Mouse (Mus musculus): ENCODE results near the gene Lyg1. TPM values are rescaled to one million over a fixed set of nuclear protein-coding genes. Genes with fewer than 3 reads are reported as not detected.

The Lyg1 gene
- total RNA-seq, 2 experiments from 2014 or later = not detected

DNA sequence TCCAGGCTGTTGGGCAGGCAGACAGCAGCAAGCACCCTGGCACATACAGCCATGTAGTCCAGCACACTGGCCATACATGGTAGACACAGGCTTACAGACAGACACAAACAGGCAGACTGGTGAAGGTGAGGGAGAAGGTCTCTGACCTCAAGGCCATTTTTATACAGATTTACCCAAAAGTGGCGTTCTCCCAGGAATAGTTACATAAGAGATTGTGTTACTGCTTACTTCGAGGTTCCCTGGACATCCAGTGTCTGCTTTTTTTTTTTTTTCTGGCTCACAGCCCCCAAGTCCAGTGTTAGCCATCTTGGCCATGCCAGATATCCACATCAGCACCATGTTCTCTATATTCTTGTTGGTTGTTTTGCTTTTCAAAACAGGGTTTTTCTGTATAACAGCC, 957 bp upstream of the Lyg1 start:
- no peak for DNase-seq (ENCODE audit: extremely low spot score in 1 of 2, low spot score in 2 of 2)
- intact Hi-C loops (cut with DNase I) = no loop called here

DNA sequence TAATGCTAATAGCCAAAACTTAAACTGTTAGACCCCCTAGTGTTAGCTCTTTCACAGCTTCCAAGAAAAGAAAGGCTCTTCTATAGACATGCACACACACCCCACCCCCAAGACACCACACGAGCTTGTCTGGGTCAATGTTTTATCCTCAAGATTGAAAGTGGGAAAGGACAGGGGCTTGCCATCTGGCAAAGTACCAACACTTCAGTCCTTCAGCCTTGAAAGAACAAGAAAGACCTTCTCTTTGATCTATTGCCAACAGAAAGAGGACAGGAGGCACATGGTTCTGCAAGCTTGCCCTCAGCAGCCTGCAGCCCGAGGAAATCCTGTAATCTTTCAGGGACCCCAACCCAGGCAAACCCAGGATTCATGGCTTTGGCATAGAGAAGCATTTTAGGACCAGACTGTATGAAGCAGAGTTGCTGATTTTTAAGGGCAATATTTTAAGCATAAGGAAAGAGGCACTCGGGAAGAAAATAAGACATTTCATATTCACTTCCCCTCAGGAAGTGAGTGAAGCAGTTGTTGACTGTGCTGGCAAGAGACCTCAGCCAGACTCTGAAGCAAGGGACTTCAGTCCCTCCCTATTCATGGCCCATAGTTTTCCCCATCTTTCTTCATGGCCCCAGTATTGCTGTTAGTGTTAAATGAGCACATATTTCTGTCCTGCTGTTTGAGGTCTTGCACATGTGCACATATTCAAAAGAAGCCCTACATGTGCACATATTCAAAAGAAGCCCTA, 698 bp downstream of the Lyg1 start:
- intact Hi-C loops (cut with DNase I) = no loop called here
- DNase-seq (ENCODE audit: extremely low spot score in 1 of 2, low spot score in 2 of 2) = peak; percentile 51 to 57

DNA sequence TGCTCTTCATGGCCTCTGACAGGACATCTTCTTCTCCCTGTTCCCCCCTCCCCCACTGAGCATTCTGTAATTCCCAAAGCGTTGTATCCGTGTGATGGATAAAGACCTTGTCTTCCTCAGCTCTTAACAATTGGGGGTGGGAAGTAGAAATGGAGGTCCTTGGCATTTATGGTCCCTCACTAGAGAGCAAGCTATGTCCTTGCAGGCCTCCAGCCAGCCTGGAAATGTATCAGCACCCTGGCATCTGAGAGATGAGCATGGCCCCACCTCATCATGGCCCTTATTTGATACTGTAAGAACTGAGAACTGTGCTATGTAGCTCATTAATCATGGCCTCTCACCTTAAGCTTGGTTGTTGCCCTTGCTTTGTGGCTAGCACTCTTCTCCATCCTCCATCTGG, 2.3 kb downstream of the Lyg1 start:
- intact Hi-C loops (cut with DNase I) = no loop called here

DNA sequence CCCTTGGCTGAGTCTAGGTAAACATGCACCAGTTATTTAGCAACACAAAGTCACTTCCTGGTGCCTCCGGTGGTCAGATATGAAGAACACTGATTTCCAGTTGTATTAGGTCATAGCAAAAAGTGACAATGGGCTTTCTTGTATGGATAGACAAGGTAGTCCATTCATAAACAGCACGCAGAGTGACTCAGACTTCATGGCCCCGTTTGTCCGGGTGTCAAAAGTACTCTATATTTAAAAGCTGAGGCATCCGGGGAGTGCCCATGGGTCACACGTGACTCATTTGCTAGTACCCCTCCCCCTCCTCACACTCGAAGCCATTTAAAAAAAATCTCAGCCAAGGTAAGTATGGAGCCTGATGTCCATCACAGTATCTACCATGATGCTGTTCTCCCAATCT, 2.8 kb downstream of the Lyg1 start:
- intact Hi-C loops (cut with DNase I) = no loop called here
- no peak for DNase-seq (ENCODE audit: extremely low spot score in 1 of 2, low spot score in 2 of 2)

More for the DNA sequence above, 2.3 kb downstream of the Lyg1 start:
- DNase-seq (ENCODE audit: extremely low spot score in 1 of 2, low spot score in 2 of 2) = no peak

DNA sequence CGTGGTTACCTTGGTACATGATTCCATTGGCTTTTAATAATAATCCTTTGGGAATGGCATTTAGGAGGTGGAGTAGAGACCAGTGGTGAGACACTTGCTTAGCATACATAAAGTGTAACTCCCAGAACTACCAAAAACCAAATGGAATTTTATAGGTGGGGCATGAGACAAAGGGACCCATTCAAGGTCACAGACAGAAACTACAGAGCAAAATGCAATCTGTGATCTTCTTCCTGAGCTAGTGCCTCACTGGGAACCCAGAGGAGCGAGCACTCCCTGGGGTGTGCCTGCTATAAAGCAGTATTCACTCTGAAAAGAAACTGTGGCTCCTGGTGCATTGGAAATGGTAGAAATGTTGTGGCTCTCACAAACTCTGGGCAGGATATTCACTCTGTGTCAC, 8.7 kb downstream of the Lyg1 start:
- DNase-seq (ENCODE audit: extremely low spot score in 1 of 2, low spot score in 2 of 2) = no peak
- intact Hi-C loops (cut with DNase I) = no loop called here

DNA sequence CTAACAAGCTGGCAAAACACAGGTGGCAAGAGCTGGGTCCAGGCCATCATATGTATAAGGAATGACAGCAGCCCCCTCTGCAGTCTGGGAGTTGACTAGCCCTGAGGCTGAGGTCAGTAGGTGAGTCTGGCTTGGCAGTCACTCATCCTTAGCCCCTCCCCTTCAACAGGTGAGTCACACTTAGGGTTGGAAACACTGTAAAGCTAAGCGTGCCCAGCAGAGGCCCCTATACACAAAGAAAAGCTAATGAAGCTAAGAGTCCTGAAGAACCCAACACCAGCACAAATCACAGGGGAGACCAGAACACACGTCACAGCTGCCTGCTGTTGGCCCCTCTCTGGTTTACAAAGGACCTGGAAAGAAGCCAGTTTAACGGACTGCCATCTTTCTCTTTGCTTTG, 25.8 kb downstream of the Lyg1 start:
- intact Hi-C loops (cut with DNase I) = no loop called here
- DNase-seq (ENCODE audit: extremely low spot score in 1 of 2, low spot score in 2 of 2) = no peak

DNA sequence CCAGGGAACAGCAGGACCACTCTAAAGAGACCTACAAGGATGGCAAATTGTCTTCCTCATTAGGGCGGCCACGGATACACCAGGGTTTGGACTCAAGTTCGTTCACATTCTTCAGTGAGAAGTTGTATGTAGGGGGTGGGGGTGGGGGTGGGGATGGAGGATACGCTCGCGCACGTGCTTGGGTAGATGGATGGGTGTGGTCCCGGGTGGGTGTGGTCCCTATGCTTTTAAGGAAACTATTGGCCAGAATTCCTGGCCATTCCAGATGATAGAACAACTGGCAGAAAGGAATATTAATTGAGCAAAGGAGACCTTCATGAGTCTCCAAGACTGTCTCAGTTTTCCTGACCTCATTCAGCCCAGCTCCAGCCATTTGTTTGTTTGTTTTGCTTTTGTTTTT, 31.6 kb downstream of the Lyg1 start:
- no peak for DNase-seq (ENCODE audit: extremely low spot score in 1 of 2, low spot score in 2 of 2)
- intact Hi-C loops (cut with DNase I) = loop anchor here (10.0 kb wide), 1 partner anchor 49 kb away; no protein-coding TSS in a partner anchor

DNA sequence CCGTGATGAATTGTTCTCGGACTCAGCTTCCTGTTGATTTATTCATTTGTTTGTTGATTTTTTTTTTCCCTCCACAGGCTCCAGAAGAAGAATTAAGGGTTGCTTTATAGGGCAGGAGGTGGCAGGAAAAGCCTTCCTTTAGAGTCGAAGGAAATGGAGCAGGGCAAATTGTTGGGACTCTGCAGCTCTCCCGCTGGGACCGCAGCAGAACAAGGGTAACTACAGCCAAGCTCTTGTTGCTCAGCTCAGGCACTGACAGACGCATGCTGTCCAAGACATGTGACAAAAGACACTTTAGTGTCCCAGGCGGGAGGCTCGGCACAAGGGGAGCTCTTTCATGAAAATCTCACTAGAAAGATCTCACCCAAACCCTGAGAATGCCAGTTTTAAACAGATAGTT, 35.0 kb downstream of the Lyg1 start:
- intact Hi-C loops (cut with DNase I) = loop anchor here (10.0 kb wide), 1 partner anchor 52 kb away; no protein-coding TSS in a partner anchor
- DNase-seq (ENCODE audit: extremely low spot score in 1 of 2, low spot score in 2 of 2) = no peak

DNA sequence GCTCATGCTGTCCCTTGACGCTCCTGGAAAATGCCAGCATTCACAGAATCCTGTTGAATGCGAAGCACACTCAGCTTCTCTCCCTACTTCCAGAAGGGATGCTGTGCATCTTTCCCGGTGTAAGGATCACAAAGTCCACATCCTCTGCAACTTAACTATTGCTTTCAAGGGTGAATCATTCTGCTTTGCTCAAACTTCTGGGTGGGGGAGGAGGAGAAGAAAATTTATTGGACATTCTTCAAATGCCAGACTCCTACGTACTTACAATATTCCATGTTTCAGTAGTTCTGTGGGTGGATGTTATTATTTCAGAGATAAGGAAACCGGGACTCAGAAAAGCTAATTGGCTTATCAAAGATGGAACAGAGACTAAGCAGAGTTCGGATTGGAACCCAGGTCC, 39.5 kb downstream of the Lyg1 start:
- DNase-seq (ENCODE audit: extremely low spot score in 1 of 2, low spot score in 2 of 2) = no peak
- intact Hi-C loops (cut with DNase I) = no loop called here

DNA sequence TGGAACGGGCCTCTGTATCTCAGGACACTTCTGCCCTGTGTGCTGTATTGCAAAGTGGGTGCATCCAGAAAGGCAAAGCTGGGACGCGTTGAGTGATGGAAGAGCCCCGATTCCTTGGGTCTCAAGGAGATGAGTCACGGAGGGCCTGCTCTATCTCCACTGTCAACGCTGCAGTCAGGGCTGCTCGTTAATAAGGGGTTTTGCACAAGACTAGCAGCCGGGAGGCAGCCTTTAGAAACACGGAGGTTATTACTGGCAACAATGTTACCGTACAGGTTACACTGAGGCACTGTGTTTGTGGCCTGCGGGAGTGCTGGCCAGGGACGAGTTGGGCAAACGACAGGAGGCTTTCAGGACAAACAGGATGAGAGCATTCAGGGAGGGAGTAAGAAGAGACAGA, 39.9 kb downstream of the Lyg1 start:
- DNase-seq (ENCODE audit: extremely low spot score in 1 of 2, low spot score in 2 of 2) = no peak
- intact Hi-C loops (cut with DNase I) = no loop called here

DNA sequence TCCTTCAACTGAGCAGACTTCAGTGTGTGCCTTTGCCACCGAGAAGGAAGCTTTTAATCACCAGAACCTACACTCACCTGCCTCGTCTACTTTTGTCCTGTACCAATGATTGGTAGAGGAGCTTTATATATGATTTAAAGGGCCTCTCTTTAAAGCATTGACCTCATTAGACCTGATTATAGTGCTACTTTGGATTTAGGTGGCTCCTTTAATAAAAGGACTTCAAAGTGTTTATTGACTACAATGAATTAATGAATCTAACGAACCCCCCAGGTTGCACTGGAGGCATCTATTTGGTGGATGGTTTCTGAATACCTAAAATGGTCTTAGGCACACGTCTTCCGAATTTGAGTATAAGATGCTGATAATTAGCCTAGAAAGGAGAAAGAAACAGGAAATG, 41.2 kb downstream of the Lyg1 start, which contains the start of gene Lyg2:
TSS of gene Lyg2 (minus strand) at position 101 of the 400 bp plus-strand sequence.
- DNase-seq (ENCODE audit: extremely low spot score in 1 of 2, low spot score in 2 of 2) = no peak
- intact Hi-C loops (cut with DNase I) = no loop called here

DNA sequence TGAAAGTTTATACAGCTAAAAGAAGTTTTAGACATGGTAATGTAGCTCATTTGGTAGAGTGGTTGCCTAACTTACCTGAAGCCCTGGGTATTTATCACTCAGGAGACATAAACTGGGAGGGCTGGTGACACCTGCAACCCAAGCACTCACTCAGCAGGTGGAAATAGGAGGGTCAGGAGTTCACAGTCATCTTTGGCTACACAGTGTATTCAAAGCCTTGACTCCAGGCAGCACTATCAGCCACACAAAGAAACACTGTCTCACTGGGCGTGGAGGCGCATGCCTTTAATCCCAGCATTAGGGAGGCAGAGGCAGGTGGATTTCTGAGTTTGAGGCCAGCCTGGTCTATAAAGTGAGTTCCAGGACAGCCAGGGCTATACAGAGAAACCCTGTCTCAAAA, 44.8 kb downstream of the Lyg1 start:
- DNase-seq (ENCODE audit: extremely low spot score in 1 of 2, low spot score in 2 of 2) = no peak
- intact Hi-C loops (cut with DNase I) = no loop called here

DNA sequence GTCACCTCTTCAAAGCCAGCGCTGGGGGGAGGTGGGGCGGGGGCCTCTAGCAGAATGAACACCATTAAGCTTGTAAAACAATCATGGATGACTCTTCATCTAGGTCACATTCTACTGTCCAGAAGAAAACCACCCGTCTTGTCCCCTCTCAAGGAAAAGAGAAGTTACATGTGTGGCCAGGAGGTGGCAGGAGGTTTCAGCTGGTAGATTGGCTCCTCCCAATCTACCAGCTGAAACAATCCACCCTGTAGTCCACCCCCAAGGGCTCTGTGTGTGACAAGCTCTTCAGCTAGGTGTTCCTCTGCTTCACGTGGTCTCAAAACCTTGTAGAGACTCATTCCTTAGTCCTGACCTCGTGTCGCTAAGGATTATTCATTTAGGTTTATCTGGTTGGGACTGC, 54.4 kb downstream of the Lyg1 start:
- intact Hi-C loops (cut with DNase I) = loop anchor here (1.0 kb wide), 1 partner anchor 82 kb away; no protein-coding TSS in a partner anchor
- peak in 1 of 2 experiments; percentile 51 for DNase-seq (ENCODE audit: extremely low spot score in 1 of 2, low spot score in 2 of 2)

DNA sequence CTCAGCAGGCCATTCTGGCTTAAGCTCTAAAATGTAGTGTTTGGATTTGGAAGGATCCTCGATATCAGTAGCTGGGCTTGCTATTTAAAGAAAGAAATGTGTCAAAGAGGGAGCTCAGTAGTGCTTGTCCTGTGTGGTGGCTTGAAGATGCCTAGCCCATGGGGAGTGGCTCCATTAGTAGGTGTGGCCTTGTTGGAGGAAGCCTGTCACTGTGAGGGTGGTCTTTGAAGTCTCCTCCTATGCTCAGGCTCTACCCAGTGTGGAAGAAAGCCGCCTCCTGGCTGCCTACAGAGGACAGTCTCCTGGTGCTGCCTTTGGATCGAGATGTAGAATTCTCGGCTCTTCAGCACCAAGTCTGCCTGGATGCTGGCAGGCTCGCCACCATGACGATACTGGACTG, 57.3 kb downstream of the Lyg1 start:
- intact Hi-C loops (cut with DNase I) = no loop called here
- DNase-seq (ENCODE audit: extremely low spot score in 1 of 2, low spot score in 2 of 2) = no peak

DNA sequence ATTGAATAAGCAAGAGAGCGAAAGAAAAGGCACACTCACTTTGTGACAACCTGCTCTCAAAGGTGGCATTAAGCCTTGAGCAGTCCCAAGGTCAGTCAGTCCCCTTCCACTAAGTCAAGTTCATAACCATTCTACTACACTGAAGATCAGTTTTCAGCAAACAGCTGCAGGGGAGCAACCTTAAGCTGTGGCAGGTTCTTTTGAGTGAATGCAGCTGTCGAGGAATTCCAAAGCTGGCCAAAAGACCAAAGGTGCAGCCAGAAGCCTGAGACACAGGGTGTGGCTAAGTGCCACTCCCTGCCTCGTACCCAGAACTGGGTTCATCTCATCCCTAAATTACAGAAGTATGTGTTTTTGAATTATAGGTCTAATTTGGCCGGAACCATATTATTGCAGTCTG, 57.7 kb downstream of the Lyg1 start:
- intact Hi-C loops (cut with DNase I) = no loop called here
- no peak for DNase-seq (ENCODE audit: extremely low spot score in 1 of 2, low spot score in 2 of 2)

Other genes starting within 250 kb of the Lyg1 start
- 100 to 1,000 TPM; 106 to 122 TPM for gene 2010300C02Rik, start 237.7 kb downstream of the Lyg1 start, total RNA-seq (2021)
- 10 to 100 TPM; 13.8 to 14.4 TPM for gene Tsga10, start 91.3 kb downstream of the Lyg1 start, total RNA-seq (2021)
- gene Lipt1, start 86.0 kb downstream of the Lyg1 start, total RNA-seq (2021) = 1 to 10 TPM; 8.8 to 9.7 TPM
- 1 to 10 TPM; 8.3 to 9.2 TPM for gene Mitd1, start 67.3 kb downstream of the Lyg1 start, total RNA-seq (2021)
- 100 to 1,000 TPM; 160 to 165 TPM for gene Mrpl30, start 67.3 kb downstream of the Lyg1 start, total RNA-seq (2021)
- gene Lyg2, start 41.3 kb downstream of the Lyg1 start, total RNA-seq (2021) = not detected
- gene Txndc9, start 40.1 kb upstream of the Lyg1 start, total RNA-seq (2021) = 10 to 100 TPM; 59.2 to 61.1 TPM
- 10 to 100 TPM; 34.8 to 44.9 TPM for gene Eif5b, start 40.3 kb upstream of the Lyg1 start, total RNA-seq (2021)
- 10 to 100 TPM; 37.9 to 38.9 TPM for gene Rev1, start 172.0 kb upstream of the Lyg1 start, total RNA-seq (2021)